Mouse (Mus musculus): Measurements from ENCODE around the gene Gas7.

DNA sequence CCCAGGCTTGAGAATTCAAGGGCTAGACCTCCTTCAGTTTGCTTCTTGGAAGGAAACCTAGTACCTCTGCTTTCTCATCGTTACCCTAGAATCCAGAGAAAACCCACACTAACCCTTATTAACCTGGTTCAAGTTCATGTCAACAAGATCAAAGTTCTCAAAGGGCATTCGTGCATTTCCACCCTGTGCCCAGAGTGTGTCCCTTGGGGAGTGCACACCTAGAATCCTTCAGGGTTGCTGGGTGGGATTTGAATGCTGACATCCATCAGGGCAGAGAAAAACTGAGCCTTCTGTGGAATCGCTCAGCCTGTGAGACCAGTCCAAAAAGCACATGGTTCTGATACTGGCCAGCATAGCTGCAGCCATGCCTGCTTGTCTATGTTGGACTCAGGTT is 60.7 kb downstream of the Gas7 start:
- TF ChIP-seq POLR2A (IDR thresholded peaks at IDR 0.05; ENCODE audit: extremely low read depth, insufficient read depth, low read length) (no peak), CTCF (IDR thresholded peaks at IDR 0.05; ENCODE audit: extremely low read depth, insufficient read depth, low read length) (no peak)
